Mouse (Mus musculus) layer of hippocampus, postnatal 25 days (tissue): ENCODE results near the gene Exoc6b. TPM values are rescaled to one million over a fixed set of nuclear protein-coding genes. Genes with fewer than 3 reads are reported as not detected.
A peak's percentile ranks its signal among the peaks of the same experiment; 100 is the strongest.

Experiments
- DNase-seq, 2 experiments: peaks; one replicate each; pipeline ENCODE4 v3.0.0; 2022; ENCODE audit warnings: mixed read lengths in 2 of 2, low spot score in 1 of 2; ENCODE audit errors: extremely low spot score in 1 of 2
- total RNA-seq, 2 experiments: library from RNA; stranded (reverse); gene quantifications; 2 replicates each; pipeline ENCODE4 v1.2.3; 2021

Exoc6b gene
- total RNA-seq, 2 experiments from 2014 or later = 119 to 122 TPM

- DNase-seq = peak in 1 of 2 experiments; percentile 19
These were observed 480.2 kb downstream of the Exoc6b start for GRCm38 (mm10) chr6:84588895-84589652.

GRCm38 (mm10) chr6:84588221-84588894 lies 481.0 kb downstream of the Exoc6b start:
- no peak for DNase-seq

GRCm38 (mm10) chr6:84587471-84588101 lies 481.7 kb downstream of the Exoc6b start:
- DNase-seq = no peak

- DNase-seq = no peak
These were observed 482.6 kb downstream of the Exoc6b start for GRCm38 (mm10) chr6:84586551-84587200.

- no peak for DNase-seq
These were observed 483.5 kb downstream of the Exoc6b start for GRCm38 (mm10) chr6:84585686-84586300.

GRCm38 (mm10) chr6:84584783-84585685 lies 484.3 kb downstream of the Exoc6b start:
- DNase-seq = no peak

GRCm38 (mm10) chr6:84583841-84584782 lies 485.2 kb downstream of the Exoc6b start:
- no peak for DNase-seq

- DNase-seq = no peak
These were observed 485.9 kb downstream of the Exoc6b start for GRCm38 (mm10) chr6:84583371-84583770.

- DNase-seq = no peak
These were observed 486.5 kb downstream of the Exoc6b start for GRCm38 (mm10) chr6:84582826-84583225.

GRCm38 (mm10) chr6:84581833-84582445 lies 487.4 kb downstream of the Exoc6b start:
- DNase-seq = no peak

GRCm38 (mm10) chr6:84580979-84581832 lies 488.1 kb downstream of the Exoc6b start:
- no peak for DNase-seq

GRCm38 (mm10) chr6:84579508-84579907 lies 489.8 kb downstream of the Exoc6b start:
- no peak for DNase-seq

GRCm38 (mm10) chr6:84578928-84579327 lies 490.4 kb downstream of the Exoc6b start:
- peak in 1 of 2 experiments; percentile 55 for DNase-seq

GRCm38 (mm10) chr6:84577898-84578297 lies 491.4 kb downstream of the Exoc6b start:
- no peak for DNase-seq

- no peak for DNase-seq
These were observed 495.2 kb downstream of the Exoc6b start for GRCm38 (mm10) chr6:84573905-84574660.

GRCm38 (mm10) chr6:84570039-84570438 lies 499.3 kb downstream of the Exoc6b start:
- no peak for DNase-seq
